Mouse (Mus musculus): ENCODE results near the gene Mdfi. TPM values are rescaled to one million over a fixed set of nuclear protein-coding genes. Genes with fewer than 3 reads are reported as not detected.

Gene Mdfi
- polyA plus RNA-seq, 1 experiment from 2014 or later = 11.2 TPM

- Histone ChIP-seq H3K4me3 (replicated peaks; ENCODE audit: low read length) (no peak overlapping the region), H3K27me3 (ENCODE audit: control insufficient read depth, insufficient read depth, low read length) (peaks cover 3% of the 10 kb centered on the region; the same call in 1 of the 2 replicates), H3K36me3 (ENCODE audit: control insufficient read depth, insufficient read depth, low read length) (no peaks in the 10 kb centered on the region), H3K9ac (ENCODE audit: low read length) (no peak overlapping the region), H3K27ac (ENCODE audit: low read length) (no peak overlapping the region; the same call in 1 of the 2 replicates), H3K4me1 (ENCODE audit: control insufficient read depth, insufficient read depth, low read length) (peaks cover 12% of the 10 kb centered on the region), H3K9me3 (replicated peaks; ENCODE audit: control insufficient read depth, low read length) (peaks cover 10% of the 10 kb centered on the region), H3K4me2 (ENCODE audit: low read depth, low read length) (no peak overlapping the region)
- WGBS = 42% methylated on average over 15 of the region's 17 CpGs
- peak; percentile 2; the same call in 1 of the 2 replicates for ATAC-seq (ENCODE audit: insufficient read depth, low FRiP score)
Observed at GRCm38 (mm10) chr17:47767456-47768141, 66.9 kb downstream of the Mdfi start.

DNA sequence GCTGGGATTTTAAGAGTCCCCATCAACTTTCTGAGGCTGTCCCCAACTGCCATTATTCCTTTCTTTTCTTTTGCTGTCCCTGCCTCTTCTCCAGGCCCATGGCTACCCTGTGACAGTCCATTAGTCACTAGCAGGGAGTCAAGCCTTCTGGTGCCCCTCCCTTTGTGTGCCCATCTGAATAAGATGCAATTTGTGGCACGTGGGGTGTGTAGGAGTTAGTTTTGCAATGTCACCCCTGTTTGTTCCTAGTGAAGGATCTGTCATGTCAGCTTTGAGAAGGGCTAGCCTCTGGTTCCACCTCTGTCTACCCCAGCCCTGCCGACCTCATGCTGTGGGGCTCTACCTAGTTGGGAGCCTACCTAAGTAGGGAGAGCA is 67.4 kb downstream of the Mdfi start:
- Histone ChIP-seq H3K9me3 (replicated peaks; ENCODE audit: control insufficient read depth, low read length) (peaks cover 5% of the 10 kb centered on the region; the same call in 1 of the 2 replicates), H3K4me2 (ENCODE audit: low read depth, low read length) (no peak overlapping the region), H3K27me3 (ENCODE audit: control insufficient read depth, insufficient read depth, low read length) (peaks cover 3% of the 10 kb centered on the region; the same call in 1 of the 2 replicates), H3K4me3 (replicated peaks; ENCODE audit: low read length) (no peak overlapping the region), H3K9ac (ENCODE audit: low read length) (no peak overlapping the region), H3K27ac (ENCODE audit: low read length) (no peak overlapping the region; the same call in 1 of the 2 replicates), H3K4me1 (ENCODE audit: control insufficient read depth, insufficient read depth, low read length) (peaks cover 17% of the 10 kb centered on the region), H3K36me3 (ENCODE audit: control insufficient read depth, insufficient read depth, low read length) (no peaks in the 10 kb centered on the region)
- no peak for ATAC-seq (ENCODE audit: insufficient read depth, low FRiP score)
- WGBS = 73% methylated on average over 2 of the region's 2 CpGs

GRCm38 (mm10) chr17:47766407-47767043 is 68.0 kb downstream of the Mdfi start:
- no peak for ATAC-seq (ENCODE audit: insufficient read depth, low FRiP score)
- H3K9me3 ChIP-seq (replicated peaks; ENCODE audit: control insufficient read depth, low read length) = no peaks in the 10 kb centered on the region
- H3K4me1 ChIP-seq (ENCODE audit: control insufficient read depth, insufficient read depth, low read length) = peaks cover 17% of the 10 kb centered on the region
- no peak overlapping the region for H3K9ac ChIP-seq (ENCODE audit: low read length)
- H3K27ac ChIP-seq (ENCODE audit: low read length) = no peak overlapping the region
- no peak overlapping the region for H3K4me3 ChIP-seq (replicated peaks; ENCODE audit: low read length)
- peaks cover 3% of the 10 kb centered on the region; the same call in 1 of the 2 replicates for H3K27me3 ChIP-seq (ENCODE audit: control insufficient read depth, insufficient read depth, low read length)
- H3K36me3 ChIP-seq (ENCODE audit: control insufficient read depth, insufficient read depth, low read length) = no peaks in the 10 kb centered on the region
- no peak overlapping the region for H3K4me2 ChIP-seq (ENCODE audit: low read depth, low read length)
- WGBS = 83% methylated on average over 6 of the region's 6 CpGs

DNA sequence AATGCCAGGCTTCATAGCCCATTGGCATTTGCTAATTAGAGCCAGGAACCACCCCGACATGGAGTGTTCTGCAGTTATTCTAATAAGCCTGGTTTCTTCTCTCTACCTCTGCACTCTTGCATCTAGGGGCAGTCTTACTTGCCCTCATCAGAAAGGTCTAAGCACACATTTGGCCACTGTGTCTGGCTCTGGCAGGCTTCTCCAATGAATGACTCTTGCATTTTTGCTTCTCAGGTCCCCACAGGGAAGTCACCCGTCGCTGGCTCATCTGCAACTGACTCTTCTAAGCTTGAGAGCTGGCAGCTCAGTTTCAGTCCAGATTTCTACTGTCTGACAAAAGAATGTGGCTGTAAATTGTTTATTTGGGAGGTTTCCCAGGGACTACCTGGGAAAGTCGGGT is 68.5 kb downstream of the Mdfi start:
- Histone ChIP-seq H3K4me1 (ENCODE audit: control insufficient read depth, insufficient read depth, low read length) (peaks cover 17% of the 10 kb centered on the region), H3K27me3 (ENCODE audit: control insufficient read depth, insufficient read depth, low read length) (peaks cover 3% of the 10 kb centered on the region; the same call in 1 of the 2 replicates), H3K4me3 (replicated peaks; ENCODE audit: low read length) (no peak overlapping the region), H3K27ac (ENCODE audit: low read length) (no peak overlapping the region), H3K4me2 (ENCODE audit: low read depth, low read length) (no peak overlapping the region), H3K36me3 (ENCODE audit: control insufficient read depth, insufficient read depth, low read length) (no peaks in the 10 kb centered on the region), H3K9ac (ENCODE audit: low read length) (no peak overlapping the region), H3K9me3 (replicated peaks; ENCODE audit: control insufficient read depth, low read length) (no peaks in the 10 kb centered on the region)
- WGBS = 71% methylated on average over 4 of the region's 4 CpGs
- no peak for ATAC-seq (ENCODE audit: insufficient read depth, low FRiP score)

Other genes starting within 250 kb of the Mdfi start
- 21.0 and 22.1 TPM in 2 replicates for gene Bysl, start 223.2 kb downstream of the Mdfi start, polyA plus RNA-seq (2015; fragmentation: Nextera tagmentation; extraction: Ambion mirVana)
- 40.7 and 47.5 TPM in 2 replicates for gene Med20, start 223.1 kb downstream of the Mdfi start, polyA plus RNA-seq (2015; fragmentation: Nextera tagmentation; extraction: Ambion mirVana)
- gene Gm20517, start 223.1 kb downstream of the Mdfi start, polyA plus RNA-seq (2015; fragmentation: Nextera tagmentation; extraction: Ambion mirVana) = 0.89 and 1.9 TPM in 2 replicates
- gene Usp49, start 204.0 kb downstream of the Mdfi start, polyA plus RNA-seq (2015; fragmentation: Nextera tagmentation; extraction: Ambion mirVana) = 3.3 and 3.5 TPM in 2 replicates
- 357 and 376 TPM in 2 replicates for gene Tomm6, start 146.3 kb downstream of the Mdfi start, polyA plus RNA-seq (2015; fragmentation: Nextera tagmentation; extraction: Ambion mirVana)
- 3.4 and 4.4 TPM in 2 replicates for gene Frs3, start 145.7 kb downstream of the Mdfi start, polyA plus RNA-seq (2015; fragmentation: Nextera tagmentation; extraction: Ambion mirVana)
- 0.19 and 0.40 TPM in 2 replicates for gene Gm21981, start 140.2 kb downstream of the Mdfi start, polyA plus RNA-seq (2015; fragmentation: Nextera tagmentation; extraction: Ambion mirVana)
- gene Prickle4, start 140.0 kb downstream of the Mdfi start, polyA plus RNA-seq (2015; fragmentation: Nextera tagmentation; extraction: Ambion mirVana) = 1.0 TPM in 1 of 2 replicates, not detected in the other
- gene Pgc, start 107.8 kb downstream of the Mdfi start, polyA plus RNA-seq (2015; fragmentation: Nextera tagmentation; extraction: Ambion mirVana) = 122 and 198 TPM in 2 replicates
- gene Tfeb, start 97.7 kb downstream of the Mdfi start, polyA plus RNA-seq (2015; fragmentation: Nextera tagmentation; extraction: Ambion mirVana) = 10.6 and 11.5 TPM in 2 replicates
- gene Foxp4, start 90.0 kb upstream of the Mdfi start, polyA plus RNA-seq (2015; fragmentation: Nextera tagmentation; extraction: Ambion mirVana) = 10.5 and 13.9 TPM in 2 replicates
- gene 1700122O11Rik, start 203.6 kb upstream of the Mdfi start, polyA plus RNA-seq (2015; fragmentation: Nextera tagmentation; extraction: Ambion mirVana) = not detected in 2 replicates